Mouse (Mus musculus): ENCODE measurements around the gene Hes6. TPM values are rescaled to one million over a fixed set of nuclear protein-coding genes. Genes with fewer than 3 reads are reported as not detected.

Gene Hes6
- polyA plus RNA-seq, 1 experiment from 2014 or later: 316 TPM

DNA sequence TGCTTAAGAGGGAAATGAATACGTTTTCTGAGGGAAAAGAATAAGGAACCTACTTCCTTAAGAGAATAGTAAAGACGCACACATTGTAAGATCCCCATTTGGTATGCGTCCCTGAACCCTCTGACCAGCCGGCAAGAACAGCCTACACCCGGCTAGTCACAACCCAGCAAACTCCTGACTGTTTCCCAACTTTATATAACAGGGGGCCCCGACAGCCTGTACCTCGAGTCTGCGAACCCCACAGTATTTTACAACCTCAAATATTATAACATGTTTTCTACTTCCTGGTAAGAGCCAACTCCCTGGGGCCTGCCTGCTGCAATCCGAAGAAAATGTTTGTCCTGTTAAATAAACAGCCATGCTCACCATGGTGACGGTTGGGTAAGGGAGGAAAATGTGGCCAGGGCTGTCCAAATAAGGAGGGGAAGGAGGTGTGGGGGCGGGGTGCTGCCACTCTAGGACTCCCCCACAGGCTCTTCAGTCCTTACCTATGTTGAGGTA, 42.5 kb upstream of the Hes6 start:
- ATAC-seq (ENCODE audit: insufficient read depth, low FRiP score, low TSS enrichment) (no peak), DNase-seq (ENCODE audit: low spot score) (peak; percentile 36)
- Histone ChIP-seq H3K4me3 (ENCODE audit: low read depth, low read length) (no peak overlapping the region), H3K36me3 (ENCODE audit: control insufficient read depth, insufficient read depth, low read length) (no peaks in the 10 kb centered on the region), H3K9ac (ENCODE audit: low read length) (no peak overlapping the region; the same call in 1 of the 2 replicates), H3K27ac (ENCODE audit: low read depth, low read length) (peak overlapping the region; percentile 35; the same call in 1 of the 2 replicates), H3K4me2 (ENCODE audit: low read depth) (no peak overlapping the region), H3K27me3 (ENCODE audit: control insufficient read depth, insufficient read depth, low read length) (0 out of 2 replicates have a peak, but pooled peaks cover 2% of the 10 kb centered on the region), H3K9me3 (ENCODE audit: control insufficient read depth, low read length) (no peaks in the 10 kb centered on the region), H3K4me1 (ENCODE audit: control insufficient read depth, insufficient read depth, low read length) (peaks cover 25% of the 10 kb centered on the region)
- WGBS: 38% methylated on average over 11 of the region's 11 CpGs

DNA sequence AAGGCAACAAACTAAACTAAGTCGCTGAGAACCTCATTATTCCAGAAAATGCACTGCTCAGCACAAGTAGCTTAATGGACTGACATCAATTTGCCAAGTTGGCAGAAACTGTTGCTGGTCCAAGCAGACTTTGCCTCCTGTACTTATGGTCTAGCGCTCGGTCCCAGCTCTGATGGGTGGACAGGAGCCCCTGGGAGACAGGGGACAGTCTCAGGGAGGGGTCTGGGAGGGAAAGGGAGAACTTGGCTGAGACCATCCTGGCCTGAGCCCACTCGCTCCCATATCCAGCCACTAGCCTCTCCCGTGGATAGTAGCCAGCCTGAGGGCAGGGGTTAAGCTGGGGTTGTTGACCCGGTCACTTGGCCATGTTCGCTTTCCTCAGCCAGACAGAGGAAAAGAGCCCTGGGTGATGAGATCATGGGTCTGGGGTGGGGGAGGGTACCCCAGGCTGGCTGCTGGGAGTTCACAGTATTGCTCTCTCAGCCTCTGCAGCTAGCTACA, 41.9 kb upstream of the Hes6 start:
- Histone ChIP-seq H3K9ac (ENCODE audit: low read length) (no peak overlapping the region; the same call in 1 of the 2 replicates), H3K27ac (ENCODE audit: low read depth, low read length) (peak overlapping the region; percentile 35; the same call in 1 of the 2 replicates), H3K36me3 (ENCODE audit: control insufficient read depth, insufficient read depth, low read length) (no peaks in the 10 kb centered on the region), H3K4me2 (ENCODE audit: low read depth) (0 out of 2 replicates have a peak overlapping the region, but pooled peaks have one; percentile 17), H3K4me1 (ENCODE audit: control insufficient read depth, insufficient read depth, low read length) (peaks cover 25% of the 10 kb centered on the region), H3K9me3 (ENCODE audit: control insufficient read depth, low read length) (no peaks in the 10 kb centered on the region), H3K27me3 (ENCODE audit: control insufficient read depth, insufficient read depth, low read length) (0 out of 2 replicates have a peak, but pooled peaks cover 2% of the 10 kb centered on the region), H3K4me3 (ENCODE audit: low read depth, low read length) (no peak overlapping the region)
- 40% methylated on average over 7 of the region's 7 CpGs for WGBS
- ATAC-seq (ENCODE audit: insufficient read depth, low FRiP score, low TSS enrichment) (no peak), DNase-seq (ENCODE audit: low spot score) (peak; percentile 51)

DNA sequence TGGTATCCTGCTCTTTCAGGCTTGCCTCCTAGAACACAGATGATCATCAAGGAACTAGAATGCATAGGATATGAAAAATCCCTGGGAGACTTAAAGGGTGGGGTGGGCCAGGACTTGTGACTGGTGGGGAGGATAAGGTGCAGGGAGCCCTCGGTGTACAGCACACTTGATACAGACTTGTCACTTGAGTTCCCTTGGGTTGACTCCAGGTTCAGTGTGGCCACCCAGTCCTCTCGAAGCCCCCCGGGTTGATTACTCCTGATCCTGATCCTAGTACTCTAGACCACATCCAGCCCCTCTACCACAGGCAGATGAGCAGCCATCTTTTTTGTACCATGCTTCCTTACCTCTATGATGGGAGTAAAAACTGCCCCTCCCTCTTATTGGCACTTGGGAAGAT, 41.1 kb upstream of the Hes6 start:
- Histone ChIP-seq H3K27me3 (ENCODE audit: control insufficient read depth, insufficient read depth, low read length) (0 out of 2 replicates have a peak, but pooled peaks cover 2% of the 10 kb centered on the region), H3K27ac (ENCODE audit: low read depth, low read length) (no peak overlapping the region), H3K9ac (ENCODE audit: low read length) (no peak overlapping the region), H3K36me3 (ENCODE audit: control insufficient read depth, insufficient read depth, low read length) (no peaks in the 10 kb centered on the region), H3K4me3 (ENCODE audit: low read depth, low read length) (no peak overlapping the region), H3K9me3 (ENCODE audit: control insufficient read depth, low read length) (no peaks in the 10 kb centered on the region), H3K4me1 (ENCODE audit: control insufficient read depth, insufficient read depth, low read length) (peaks cover 24% of the 10 kb centered on the region), H3K4me2 (ENCODE audit: low read depth) (no peak overlapping the region)
- ATAC-seq (ENCODE audit: insufficient read depth, low FRiP score, low TSS enrichment) (no peak), DNase-seq (ENCODE audit: low spot score) (no peak)
- whole genome bisulfite sequencing: 97% methylated on average over 3 of the region's 3 CpGs

DNA sequence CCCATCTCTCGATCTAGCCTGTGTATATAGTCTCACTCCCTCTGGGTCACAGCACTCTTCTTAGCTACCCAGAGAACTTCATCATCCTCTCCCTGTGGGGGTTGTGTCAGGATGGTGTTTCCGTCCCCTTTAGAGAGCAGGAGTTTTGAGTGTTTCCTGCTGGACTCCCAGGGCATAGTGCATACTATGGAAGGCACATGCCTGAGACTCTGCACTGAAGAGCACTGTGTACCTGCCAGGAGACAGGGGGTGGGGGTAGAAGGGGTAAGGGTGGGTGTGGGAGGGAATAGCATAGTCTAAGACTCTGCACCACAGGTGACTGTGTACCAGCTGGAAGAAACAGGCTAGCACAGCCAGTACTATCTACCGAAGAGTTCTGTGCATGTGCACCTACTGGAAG, 40.5 kb upstream of the Hes6 start:
- Histone ChIP-seq H3K27ac (ENCODE audit: low read depth, low read length) (no peak overlapping the region), H3K36me3 (ENCODE audit: control insufficient read depth, insufficient read depth, low read length) (no peaks in the 10 kb centered on the region), H3K27me3 (ENCODE audit: control insufficient read depth, insufficient read depth, low read length) (0 out of 2 replicates have a peak, but pooled peaks cover 2% of the 10 kb centered on the region), H3K4me1 (ENCODE audit: control insufficient read depth, insufficient read depth, low read length) (peaks cover 21% of the 10 kb centered on the region), H3K9ac (ENCODE audit: low read length) (no peak overlapping the region), H3K9me3 (ENCODE audit: control insufficient read depth, low read length) (no peaks in the 10 kb centered on the region), H3K4me3 (ENCODE audit: low read depth, low read length) (no peak overlapping the region), H3K4me2 (ENCODE audit: low read depth) (no peak overlapping the region)
- no peak for ATAC-seq (ENCODE audit: insufficient read depth, low FRiP score, low TSS enrichment)
- DNase-seq (ENCODE audit: low spot score): no peak
- 87% methylated on average over 3 of the region's 3 CpGs for WGBS

DNA sequence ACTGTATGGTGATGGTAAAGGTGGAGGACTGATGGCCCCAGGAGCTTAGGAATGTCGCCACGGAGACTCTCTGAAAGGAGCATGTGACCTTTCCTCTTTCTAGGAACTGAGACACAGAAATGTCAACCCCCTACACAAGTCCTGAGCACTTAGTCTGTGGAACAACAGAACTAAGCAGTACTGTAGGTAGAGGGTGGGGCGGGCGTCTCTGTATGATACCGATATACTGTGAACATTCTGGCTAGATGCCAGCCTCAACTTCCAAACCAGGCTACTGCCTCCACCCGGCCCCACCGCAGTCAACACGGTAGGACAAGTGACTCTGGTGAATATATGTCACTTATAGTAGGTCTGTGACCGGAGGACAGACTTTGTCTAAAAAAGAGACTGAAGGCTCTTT, 40.1 kb upstream of the Hes6 start:
- H3K4me2 ChIP-seq (ENCODE audit: low read depth): no peak overlapping the region
- 0 out of 2 replicates have a peak, but pooled peaks cover 2% of the 10 kb centered on the region for H3K27me3 ChIP-seq (ENCODE audit: control insufficient read depth, insufficient read depth, low read length)
- H3K9ac ChIP-seq (ENCODE audit: low read length): no peak overlapping the region
- DNase-seq (ENCODE audit: low spot score) (no peak), ATAC-seq (ENCODE audit: insufficient read depth, low FRiP score, low TSS enrichment) (no peak)
- no peak overlapping the region for H3K27ac ChIP-seq (ENCODE audit: low read depth, low read length)
- 85% methylated on average over 9 of the region's 9 CpGs for WGBS
- H3K9me3 ChIP-seq (ENCODE audit: control insufficient read depth, low read length): no peaks in the 10 kb centered on the region
- no peaks in the 10 kb centered on the region for H3K36me3 ChIP-seq (ENCODE audit: control insufficient read depth, insufficient read depth, low read length)
- peaks cover 21% of the 10 kb centered on the region for H3K4me1 ChIP-seq (ENCODE audit: control insufficient read depth, insufficient read depth, low read length)
- no peak overlapping the region for H3K4me3 ChIP-seq (ENCODE audit: low read depth, low read length)

DNA sequence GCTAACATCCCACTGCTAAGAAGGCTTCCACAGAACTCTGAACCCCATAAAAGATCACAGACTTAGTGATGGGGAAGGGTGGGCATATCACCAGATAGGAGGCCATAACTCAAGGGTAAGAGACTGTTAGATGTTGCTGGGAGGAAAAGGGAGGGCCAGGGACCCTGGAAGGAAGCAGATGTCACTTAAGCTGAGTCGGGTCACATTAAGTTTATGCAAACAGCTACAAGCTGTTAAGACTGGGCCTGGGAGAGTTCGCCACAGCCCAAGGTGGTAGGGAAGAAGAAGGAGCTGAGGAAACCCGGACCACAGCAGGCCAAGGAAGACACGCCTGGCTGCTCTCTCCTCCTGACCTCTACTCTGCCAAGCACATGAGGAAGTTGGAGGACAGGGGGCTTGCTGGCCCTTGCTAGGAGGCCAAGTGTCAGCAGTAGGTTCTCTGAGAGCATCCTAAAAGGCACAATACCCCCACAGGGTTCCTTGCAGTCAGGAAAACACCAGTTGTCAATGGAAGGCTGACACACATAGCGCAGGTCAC, 37.8 kb upstream of the Hes6 start:
- 63% methylated on average over 5 of the region's 5 CpGs for WGBS
- no peaks in the 10 kb centered on the region for H3K36me3 ChIP-seq (ENCODE audit: control insufficient read depth, insufficient read depth, low read length)
- H3K27ac ChIP-seq (ENCODE audit: low read depth, low read length): no peak overlapping the region
- no peaks in the 10 kb centered on the region for H3K27me3 ChIP-seq (ENCODE audit: control insufficient read depth, insufficient read depth, low read length)
- no peak overlapping the region for H3K4me3 ChIP-seq (ENCODE audit: low read depth, low read length)
- no peaks in the 10 kb centered on the region for H3K9me3 ChIP-seq (ENCODE audit: control insufficient read depth, low read length)
- H3K4me2 ChIP-seq (ENCODE audit: low read depth): no peak overlapping the region
- DNase-seq (ENCODE audit: low spot score) (no peak), ATAC-seq (ENCODE audit: insufficient read depth, low FRiP score, low TSS enrichment) (no peak)
- peaks cover 13% of the 10 kb centered on the region for H3K4me1 ChIP-seq (ENCODE audit: control insufficient read depth, insufficient read depth, low read length)
- H3K9ac ChIP-seq (ENCODE audit: low read length): no peak overlapping the region

DNA sequence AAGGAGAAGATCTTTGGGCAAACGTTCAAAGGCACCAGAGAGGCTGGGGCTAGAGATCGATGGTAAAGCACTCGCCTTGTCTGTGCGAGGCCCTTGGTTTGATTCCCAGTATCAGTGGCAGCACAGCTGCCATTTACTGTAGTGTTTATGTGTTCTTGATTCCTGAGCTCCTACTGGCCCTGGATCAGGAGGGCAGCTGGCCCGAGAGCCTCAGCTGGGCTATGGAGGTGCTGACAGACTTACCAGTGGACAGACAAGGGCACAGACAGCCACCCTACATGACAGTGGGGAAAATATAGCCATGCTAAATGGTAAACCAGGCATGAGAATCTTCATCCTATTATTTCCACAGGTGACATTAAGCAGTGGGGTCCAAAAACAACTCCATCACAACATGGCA, 37.0 kb upstream of the Hes6 start:
- no peaks in the 10 kb centered on the region for H3K9me3 ChIP-seq (ENCODE audit: control insufficient read depth, low read length)
- 81% methylated on average over 5 of the region's 5 CpGs for WGBS

DNA sequence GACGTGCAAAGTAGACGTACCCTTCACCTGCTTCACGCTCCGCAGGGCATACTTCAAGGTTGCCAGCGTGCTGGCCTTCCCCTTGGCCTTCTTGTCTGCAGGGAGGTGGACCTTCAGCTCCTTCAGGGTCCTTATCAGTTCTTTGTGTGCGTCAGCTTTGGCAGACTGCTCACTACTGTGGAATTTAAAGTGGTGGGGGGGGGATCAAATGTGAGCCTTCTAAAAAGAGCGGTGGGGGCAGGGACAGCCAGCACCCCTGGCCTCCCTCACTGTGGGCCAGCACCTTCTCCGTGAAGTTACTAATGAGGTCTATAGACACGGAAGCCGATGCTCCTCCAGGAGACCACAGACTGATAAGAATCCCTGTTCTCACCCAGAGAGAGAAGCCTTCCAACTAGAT, 34.9 kb upstream of the Hes6 start:
- Histone ChIP-seq H3K4me2 (ENCODE audit: low read depth) (no peak overlapping the region), H3K4me3 (ENCODE audit: low read depth, low read length) (no peak overlapping the region)
- ATAC-seq (ENCODE audit: insufficient read depth, low FRiP score, low TSS enrichment): no peak

More for the DNA sequence above, 37.0 kb upstream of the Hes6 start:
- Histone ChIP-seq H3K4me3 (ENCODE audit: low read depth, low read length) (no peak overlapping the region), H3K27ac (ENCODE audit: low read depth, low read length) (no peak overlapping the region), H3K4me1 (ENCODE audit: control insufficient read depth, insufficient read depth, low read length) (peaks cover 6% of the 10 kb centered on the region), H3K9ac (ENCODE audit: low read length) (no peak overlapping the region), H3K4me2 (ENCODE audit: low read depth) (no peak overlapping the region), H3K36me3 (ENCODE audit: control insufficient read depth, insufficient read depth, low read length) (no peaks in the 10 kb centered on the region), H3K27me3 (ENCODE audit: control insufficient read depth, insufficient read depth, low read length) (no peaks in the 10 kb centered on the region)
- DNase-seq (ENCODE audit: low spot score) (no peak), ATAC-seq (ENCODE audit: insufficient read depth, low FRiP score, low TSS enrichment) (no peak)

DNA sequence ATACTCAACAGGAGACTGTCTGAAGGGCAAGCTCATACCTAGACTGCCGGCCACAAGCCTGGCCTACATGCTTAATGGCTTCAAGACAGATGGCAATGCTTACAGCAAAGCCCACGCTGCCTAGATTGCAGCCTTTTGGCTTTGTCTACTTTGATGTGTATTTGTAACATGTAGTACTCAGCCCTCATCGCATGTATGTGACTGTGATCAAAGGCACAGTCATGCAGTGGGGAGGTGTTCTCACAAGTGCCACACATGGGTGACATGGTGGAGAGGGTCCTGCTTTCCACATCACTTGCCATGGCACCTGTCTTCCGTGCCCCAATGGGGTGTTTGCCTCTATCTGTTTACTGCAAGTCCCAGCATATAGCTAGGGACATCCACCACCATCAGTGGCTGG, 32.7 kb upstream of the Hes6 start:
- DNase-seq (ENCODE audit: low spot score): no peak
- no peak overlapping the region for H3K27ac ChIP-seq (ENCODE audit: low read depth, low read length)
- H3K4me1 ChIP-seq (ENCODE audit: control insufficient read depth, insufficient read depth, low read length): no peaks in the 10 kb centered on the region
- no peaks in the 10 kb centered on the region for H3K27me3 ChIP-seq (ENCODE audit: control insufficient read depth, insufficient read depth, low read length)
- no peak overlapping the region for H3K4me3 ChIP-seq (ENCODE audit: low read depth, low read length)
- WGBS: 86% methylated on average over 4 of the region's 4 CpGs
- no peak for ATAC-seq (ENCODE audit: insufficient read depth, low FRiP score, low TSS enrichment)
- no peaks in the 10 kb centered on the region for H3K9me3 ChIP-seq (ENCODE audit: control insufficient read depth, low read length)
- no peak overlapping the region for H3K4me2 ChIP-seq (ENCODE audit: low read depth)
- H3K36me3 ChIP-seq (ENCODE audit: control insufficient read depth, insufficient read depth, low read length): no peaks in the 10 kb centered on the region
- H3K9ac ChIP-seq (ENCODE audit: low read length): no peak overlapping the region

More for the DNA sequence above, 34.9 kb upstream of the Hes6 start:
- no peaks in the 10 kb centered on the region for H3K27me3 ChIP-seq (ENCODE audit: control insufficient read depth, insufficient read depth, low read length)
- H3K4me1 ChIP-seq (ENCODE audit: control insufficient read depth, insufficient read depth, low read length): 0 out of 2 replicates have a peak, but pooled peaks cover 2% of the 10 kb centered on the region
- DNase-seq (ENCODE audit: low spot score): no peak
- 93% methylated on average over 10 of the region's 10 CpGs for WGBS
- H3K9ac ChIP-seq (ENCODE audit: low read length): no peak overlapping the region
- no peak overlapping the region for H3K27ac ChIP-seq (ENCODE audit: low read depth, low read length)
- H3K9me3 ChIP-seq (ENCODE audit: control insufficient read depth, low read length): no peaks in the 10 kb centered on the region
- no peaks in the 10 kb centered on the region for H3K36me3 ChIP-seq (ENCODE audit: control insufficient read depth, insufficient read depth, low read length)
